Mouse (Mus musculus): ENCODE data around the gene Rgs8.
A peak's percentile ranks its signal among the peaks of the same experiment; 100 is the strongest.

Gene Rgs8

GRCm38 (mm10) chr1:153677635-153678034 is 24.8 kb downstream of the Rgs8 start:
- DNase-seq = no peak

DNA sequence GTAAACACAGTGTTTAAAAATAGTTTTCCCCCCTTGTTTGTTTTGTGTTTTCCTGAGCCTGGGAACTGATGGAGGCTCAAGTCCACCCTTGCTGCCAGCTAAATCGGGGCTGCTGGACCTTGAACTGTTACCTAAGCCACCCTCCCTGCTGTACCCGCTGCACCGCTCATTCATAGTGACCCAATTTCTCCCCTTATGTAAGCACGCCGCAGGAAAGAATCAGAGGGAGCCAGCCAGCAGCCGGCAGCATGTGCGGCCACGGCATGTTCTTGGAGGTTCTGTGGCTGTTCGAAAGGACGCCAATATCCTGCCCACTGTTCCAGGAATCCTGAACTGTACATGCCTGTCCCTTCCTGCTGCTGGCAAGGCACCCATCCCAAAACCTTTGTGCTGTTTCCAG is 26.3 kb downstream of the Rgs8 start:
- DNase-seq = peak; percentile 54

GRCm38 (mm10) chr1:153679653-153680052 is 26.8 kb downstream of the Rgs8 start:
- DNase-seq = no peak

DNA sequence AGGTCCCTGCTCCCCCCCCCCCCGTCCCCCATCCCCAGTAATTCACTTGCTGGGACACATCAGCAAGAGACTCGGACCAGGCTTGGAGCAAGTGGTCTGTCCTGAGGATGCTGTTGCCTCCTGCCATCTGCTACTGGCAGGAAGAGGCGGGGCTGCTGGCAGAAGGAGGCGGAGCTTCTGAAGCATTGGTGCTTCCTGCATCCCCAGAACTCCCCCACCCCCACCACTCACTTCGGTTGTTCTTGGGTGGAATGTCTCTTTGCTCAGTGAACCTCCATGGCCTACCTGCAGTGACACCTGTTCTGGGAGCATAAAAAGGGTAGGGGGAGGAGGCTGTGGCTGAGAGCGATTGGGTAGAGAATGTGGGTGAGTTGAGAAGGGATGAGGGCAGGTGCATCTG is 27.5 kb downstream of the Rgs8 start:
- DNase-seq = no peak

GRCm38 (mm10) chr1:153681036-153681435 is 28.2 kb downstream of the Rgs8 start:
- DNase-seq = no peak

DNA sequence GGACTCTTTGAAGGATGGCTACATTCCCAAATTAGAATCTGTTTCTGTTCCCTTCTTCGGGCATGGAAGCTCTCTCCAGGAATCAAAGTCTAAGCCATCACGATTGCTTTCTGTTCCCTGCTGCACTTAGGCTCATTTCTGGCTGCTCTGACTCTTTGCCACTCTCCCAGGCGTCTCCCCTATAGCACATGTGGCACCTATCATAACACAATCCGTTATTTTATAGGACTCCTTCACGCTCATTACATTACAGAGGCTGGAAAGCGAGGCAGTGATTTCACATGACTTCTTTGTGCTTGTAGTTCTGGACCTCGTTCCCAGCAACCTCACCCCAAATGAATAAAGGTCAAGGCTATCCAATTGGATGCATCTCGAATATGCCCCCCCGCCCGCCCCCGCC is 30.4 kb downstream of the Rgs8 start:
- DNase-seq = no peak

- DNase-seq = no peak
Observed at GRCm38 (mm10) chr1:153685630-153686029, 32.8 kb downstream of the Rgs8 start.

GRCm38 (mm10) chr1:153692526-153692925 is 39.7 kb downstream of the Rgs8 start:
- no peak for DNase-seq

GRCm38 (mm10) chr1:153694372-153695120 is 41.7 kb downstream of the Rgs8 start:
- DNase-seq = no peak

DNA sequence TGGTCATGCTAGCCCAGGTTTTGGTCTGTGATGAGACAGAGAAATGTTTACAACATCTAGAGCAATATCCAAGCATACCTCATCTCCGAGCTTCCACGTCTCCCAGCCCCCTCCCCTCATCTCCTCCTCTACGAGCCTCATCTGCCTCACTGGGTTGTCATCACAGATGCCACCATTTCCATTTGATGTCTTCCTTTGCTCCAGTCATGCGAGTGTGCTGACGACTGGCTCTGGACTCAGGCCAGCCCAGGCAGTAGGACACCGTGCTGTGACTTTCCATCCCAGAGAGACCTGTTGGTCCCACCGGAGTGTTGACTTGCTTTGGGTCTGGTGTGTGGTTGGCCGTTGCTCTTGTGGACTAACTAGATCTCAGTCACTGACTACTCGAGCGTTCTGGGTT is 42.6 kb downstream of the Rgs8 start:
- DNase-seq = no peak

DNA sequence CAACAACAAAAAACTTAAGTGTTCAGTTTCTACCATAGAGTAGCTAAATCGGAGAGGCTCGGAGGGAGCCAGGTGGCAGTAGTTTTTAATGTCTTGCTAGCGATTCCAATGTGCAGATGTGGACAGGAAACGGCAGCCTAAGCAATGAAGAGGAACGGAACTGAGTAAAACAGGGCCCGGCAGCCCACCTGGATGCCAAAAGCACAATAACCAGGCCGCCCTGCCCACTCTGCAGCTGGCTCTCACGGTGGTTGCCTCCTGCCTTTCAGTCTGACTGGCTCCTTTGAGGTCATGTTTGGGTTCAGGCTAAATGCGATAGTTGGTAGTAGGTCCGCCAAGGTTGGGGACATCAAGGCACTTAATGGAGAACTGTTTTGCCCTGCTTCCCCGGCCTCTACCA is 43.3 kb downstream of the Rgs8 start:
- no peak for DNase-seq

- no peak for DNase-seq
Observed at GRCm38 (mm10) chr1:153696541-153696940, 43.7 kb downstream of the Rgs8 start.

DNA sequence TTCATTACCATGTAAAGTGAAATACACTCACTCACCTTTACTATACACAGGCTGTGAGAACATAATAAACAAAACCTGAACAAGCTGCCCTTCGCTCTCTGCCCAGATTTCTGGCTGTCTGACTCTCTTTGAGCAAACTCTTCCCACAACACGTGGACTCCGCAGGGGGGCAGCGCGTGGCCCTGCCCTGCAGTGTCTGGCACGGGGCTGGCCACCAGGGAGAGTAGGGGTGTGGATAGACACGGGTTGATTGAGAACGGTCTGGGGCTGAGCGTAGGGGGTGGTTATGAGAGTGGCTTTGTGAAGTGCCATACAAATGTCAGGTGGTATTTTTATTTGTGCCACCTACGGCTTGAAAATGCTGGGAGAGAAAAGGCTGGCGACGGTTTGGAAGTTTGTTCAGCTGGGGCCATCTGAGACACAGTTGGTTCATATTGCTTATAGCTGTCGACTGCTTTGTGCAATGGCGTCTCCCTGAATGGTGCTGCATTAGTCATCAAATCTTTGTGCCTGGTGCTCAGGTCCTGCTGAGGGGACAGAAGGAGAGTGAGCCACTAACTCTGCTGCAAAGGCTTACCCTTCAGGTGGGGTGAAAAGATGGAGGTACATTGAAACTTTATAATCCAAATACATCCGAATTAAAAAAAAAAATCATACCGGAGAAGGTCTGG is 44.9 kb downstream of the Rgs8 start:
- no peak for DNase-seq

- DNase-seq = no peak
Observed at GRCm38 (mm10) chr1:153698311-153699084, 45.7 kb downstream of the Rgs8 start.

- DNase-seq = no peak
Observed at GRCm38 (mm10) chr1:153700448-153701063, 47.7 kb downstream of the Rgs8 start.

DNA sequence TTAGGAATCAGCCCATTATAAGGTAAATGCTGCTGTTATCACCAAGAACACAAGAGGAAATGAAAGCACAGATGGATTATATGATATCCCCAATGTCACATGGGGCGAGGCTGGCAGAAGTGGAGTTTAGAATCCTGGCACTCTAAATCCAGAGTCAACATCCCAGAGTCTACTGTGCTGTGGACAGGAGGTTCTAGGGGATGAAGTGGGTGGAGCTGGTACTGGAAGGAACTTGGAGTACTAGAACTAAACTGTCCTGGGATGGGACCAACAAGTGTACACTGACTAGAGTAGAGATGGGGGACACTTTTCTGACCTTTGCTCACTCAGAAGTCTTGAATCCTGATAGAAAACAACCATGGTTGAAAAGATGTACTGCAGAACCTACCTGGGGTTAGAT is 48.6 kb downstream of the Rgs8 start:
- DNase-seq = no peak

GRCm38 (mm10) chr1:153702166-153702852 is 49.5 kb downstream of the Rgs8 start:
- DNase-seq = no peak

- DNase-seq = no peak
Observed at GRCm38 (mm10) chr1:153702853-153703410, 50.1 kb downstream of the Rgs8 start.

GRCm38 (mm10) chr1:153703445-153703991 is 50.7 kb downstream of the Rgs8 start:
- DNase-seq = no peak

DNA sequence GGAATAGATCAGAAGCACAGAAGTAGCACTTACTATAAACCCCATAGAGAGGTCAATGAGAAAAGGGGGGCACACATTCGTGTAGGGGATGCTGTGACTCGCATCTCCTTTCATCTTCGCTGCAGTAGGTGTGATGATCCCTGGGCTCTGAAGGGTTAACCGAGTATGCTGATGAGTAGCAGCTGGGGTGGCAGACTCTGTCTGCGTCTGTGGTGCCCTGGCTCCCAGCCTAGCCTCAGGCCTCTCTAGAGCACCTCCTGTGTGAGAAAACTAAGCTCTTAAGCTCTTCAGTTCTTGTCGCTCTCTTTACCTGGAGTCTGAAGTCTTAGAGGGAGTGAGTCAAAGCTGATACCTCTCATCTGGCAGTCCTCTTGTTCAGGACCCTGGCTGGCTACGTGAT is 51.3 kb downstream of the Rgs8 start:
- DNase-seq = no peak

- DNase-seq = no peak
Observed at GRCm38 (mm10) chr1:153704996-153705395, 52.2 kb downstream of the Rgs8 start.

DNA sequence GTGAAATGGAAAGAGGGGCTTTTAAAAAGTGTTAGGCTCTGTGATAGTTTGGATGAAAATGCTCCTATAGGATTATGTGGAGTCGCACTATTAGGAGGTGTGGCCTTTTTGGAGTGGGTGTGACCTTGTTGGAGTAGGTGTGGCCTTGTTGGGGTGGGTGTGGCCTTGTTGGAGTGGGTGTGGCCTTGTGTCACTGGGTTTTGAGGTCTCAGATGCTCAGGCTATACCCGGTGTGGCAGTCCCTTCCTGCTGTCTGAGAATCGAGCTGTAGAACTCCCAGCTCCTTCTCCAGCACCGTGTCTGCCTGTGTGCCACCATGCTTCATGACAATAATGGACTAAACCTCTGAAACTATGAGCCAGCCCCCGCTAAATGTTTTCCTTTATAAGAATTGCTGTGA is 55.8 kb downstream of the Rgs8 start:
- no peak for DNase-seq

Data from lung, postnatal 14 days (tissue).